Mouse (Mus musculus) right cerebral cortex, postnatal 25 days (tissue): Measurements from ENCODE around the gene Cacng7.
A peak's percentile ranks its signal among the peaks of the same experiment; 100 is the strongest.
"Not testable (repeated sequence)": the region's sequence is repeated elsewhere in the genome, so short reads cannot be mapped to it uniquely, and the experiment has no call there.

ENCODE experiments used
- DNase-seq: peaks from one replicate; pipeline ENCODE4 v3.0.0; 2022

The Cacng7 gene

DNA sequence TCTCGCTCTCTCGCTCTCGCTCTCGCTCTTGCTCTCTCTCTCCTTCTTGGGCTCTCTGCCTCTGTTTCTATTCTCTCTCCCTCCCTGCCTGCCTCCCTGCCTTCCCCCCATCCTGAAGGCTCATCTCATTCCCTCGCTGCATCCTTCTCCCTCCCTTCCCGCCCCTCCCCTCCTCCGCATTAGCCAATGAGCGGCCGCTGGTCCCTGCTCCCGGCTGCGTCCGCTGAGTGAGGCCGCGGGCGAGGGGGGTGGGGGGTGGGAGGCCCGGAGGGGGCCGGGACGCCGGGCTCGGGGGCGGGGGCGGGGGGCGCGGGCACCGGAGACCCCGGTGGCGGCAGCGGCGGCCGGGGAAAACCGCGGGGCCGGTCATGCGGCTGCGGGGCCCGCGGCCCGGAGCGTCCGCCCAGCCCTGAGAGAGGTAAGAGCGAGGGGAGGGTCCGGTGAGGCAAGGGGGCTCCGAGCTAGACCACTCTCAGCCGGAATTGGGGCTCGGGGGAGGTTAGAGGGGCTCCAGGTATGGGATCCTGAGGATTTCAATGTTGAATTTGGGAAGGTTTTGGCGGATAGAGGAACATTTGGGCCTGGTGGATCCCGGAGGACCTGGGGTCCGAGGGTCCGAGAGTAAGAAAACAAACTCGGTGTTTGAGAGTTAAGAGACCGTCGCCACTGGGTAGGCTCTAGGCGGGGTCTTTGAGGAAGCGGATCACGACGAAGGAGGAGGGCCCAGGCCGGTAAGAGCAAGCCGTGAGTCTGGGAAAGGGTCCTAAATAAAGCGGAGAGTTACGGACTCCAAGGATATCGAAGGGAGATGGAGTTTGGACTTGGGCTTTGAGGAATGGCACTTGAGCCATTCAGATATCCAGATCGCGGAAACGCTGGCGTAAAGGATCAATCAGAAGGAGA is at the start of gene Cacng7:
Gene Cacng7, plus strand, starts transcription at position 337 of the 903 bp plus-strand sequence.
- peak; percentile 69 for DNase-seq

DNA sequence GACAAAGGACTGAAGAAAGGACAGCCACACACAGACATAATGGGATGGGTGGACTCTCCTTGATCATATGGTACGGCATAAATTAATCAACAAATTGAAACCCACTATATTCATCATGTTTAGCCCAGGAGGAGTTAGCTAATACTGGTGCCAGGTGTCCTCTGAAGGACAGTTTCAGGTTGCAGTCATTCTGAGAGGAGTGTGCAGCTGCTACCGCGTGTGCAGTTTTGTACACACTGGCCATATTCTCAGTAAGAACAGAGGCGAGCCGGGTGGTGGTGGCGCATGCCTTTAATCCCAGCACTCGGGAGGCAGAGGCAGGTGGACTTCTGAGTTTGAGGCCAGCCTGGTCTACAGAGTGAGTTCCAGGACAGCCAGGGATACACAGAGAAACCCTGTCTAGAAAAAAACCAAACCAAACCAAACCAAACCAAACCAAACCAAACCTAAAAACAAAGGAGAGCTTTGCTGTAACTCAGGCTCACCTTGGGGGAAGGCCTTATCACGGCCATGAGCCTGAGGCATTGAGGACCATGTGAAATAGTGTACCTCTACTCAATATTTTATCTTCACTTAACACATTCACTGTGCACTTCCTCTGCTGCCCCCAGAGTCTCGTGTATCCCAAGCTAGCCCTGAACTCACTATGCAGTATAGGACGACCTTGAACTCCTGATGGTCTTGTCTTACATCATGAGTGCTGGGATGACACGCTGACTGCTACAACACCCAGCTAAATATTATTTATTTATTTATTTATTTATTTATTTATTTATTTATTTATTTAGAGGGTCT is 49.5 kb upstream of the Cacng7 start:
- DNase-seq, result no peak

DNA sequence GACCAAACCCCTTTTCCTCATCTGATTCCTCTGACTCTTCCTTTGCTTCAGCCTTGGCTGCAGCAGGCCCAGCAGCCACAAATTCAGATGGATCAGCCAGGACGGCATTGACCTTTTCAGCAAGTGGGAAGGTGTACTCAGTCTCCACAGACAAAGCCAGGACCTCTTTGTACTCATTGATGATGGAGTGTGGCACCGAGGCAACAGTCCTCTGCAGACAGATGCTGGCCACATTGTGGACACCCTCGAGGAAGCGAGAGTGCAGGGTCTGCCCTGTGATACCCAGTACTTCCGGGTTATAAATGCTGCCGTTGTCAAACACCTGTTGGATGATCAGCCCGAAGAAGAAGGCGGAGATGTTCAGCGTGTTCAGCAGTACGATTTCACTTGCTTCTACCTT is 48.2 kb upstream of the Cacng7 start:
- DNase-seq, result no peak

DNA sequence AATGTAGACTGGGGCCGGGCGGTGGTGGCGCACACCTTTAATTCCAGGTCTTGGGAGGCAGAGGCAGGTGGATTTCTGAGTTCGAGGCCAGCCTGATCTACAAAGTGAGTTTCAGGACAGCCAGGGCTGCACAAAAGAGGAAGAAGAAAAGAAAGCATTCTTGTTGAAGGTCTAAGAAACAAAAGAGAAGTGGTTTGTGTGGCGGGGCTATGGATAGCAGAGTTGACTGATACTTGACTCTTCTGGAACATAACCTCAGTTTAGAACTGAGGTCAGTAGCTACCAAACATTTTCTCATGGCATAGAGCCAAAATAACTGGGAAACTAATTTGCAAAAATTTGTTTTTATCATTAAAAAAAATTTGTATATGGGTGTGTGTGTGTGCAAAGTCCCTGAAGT is 46.7 kb upstream of the Cacng7 start:
- no peak for DNase-seq

DNA sequence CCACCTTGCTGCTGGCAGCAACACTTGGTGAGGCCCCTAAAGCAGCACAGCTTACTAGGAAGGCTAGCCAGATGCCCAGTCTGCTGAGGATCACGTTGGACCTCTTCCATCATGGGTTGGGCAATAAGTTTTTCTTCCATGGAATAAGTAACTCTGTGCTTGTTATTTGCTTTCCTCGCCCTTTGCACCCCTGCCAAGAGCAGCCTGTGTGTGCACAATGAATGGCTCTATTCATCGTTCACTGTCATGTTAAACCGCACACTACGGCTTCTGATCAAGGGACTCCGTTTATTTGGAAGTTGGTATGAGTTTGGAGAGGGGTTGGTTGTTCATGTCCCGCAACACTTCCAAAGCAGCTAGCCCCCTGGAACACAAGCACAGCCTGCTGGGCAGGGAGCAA is 45.6 kb upstream of the Cacng7 start:
- DNase-seq, result no peak

DNA sequence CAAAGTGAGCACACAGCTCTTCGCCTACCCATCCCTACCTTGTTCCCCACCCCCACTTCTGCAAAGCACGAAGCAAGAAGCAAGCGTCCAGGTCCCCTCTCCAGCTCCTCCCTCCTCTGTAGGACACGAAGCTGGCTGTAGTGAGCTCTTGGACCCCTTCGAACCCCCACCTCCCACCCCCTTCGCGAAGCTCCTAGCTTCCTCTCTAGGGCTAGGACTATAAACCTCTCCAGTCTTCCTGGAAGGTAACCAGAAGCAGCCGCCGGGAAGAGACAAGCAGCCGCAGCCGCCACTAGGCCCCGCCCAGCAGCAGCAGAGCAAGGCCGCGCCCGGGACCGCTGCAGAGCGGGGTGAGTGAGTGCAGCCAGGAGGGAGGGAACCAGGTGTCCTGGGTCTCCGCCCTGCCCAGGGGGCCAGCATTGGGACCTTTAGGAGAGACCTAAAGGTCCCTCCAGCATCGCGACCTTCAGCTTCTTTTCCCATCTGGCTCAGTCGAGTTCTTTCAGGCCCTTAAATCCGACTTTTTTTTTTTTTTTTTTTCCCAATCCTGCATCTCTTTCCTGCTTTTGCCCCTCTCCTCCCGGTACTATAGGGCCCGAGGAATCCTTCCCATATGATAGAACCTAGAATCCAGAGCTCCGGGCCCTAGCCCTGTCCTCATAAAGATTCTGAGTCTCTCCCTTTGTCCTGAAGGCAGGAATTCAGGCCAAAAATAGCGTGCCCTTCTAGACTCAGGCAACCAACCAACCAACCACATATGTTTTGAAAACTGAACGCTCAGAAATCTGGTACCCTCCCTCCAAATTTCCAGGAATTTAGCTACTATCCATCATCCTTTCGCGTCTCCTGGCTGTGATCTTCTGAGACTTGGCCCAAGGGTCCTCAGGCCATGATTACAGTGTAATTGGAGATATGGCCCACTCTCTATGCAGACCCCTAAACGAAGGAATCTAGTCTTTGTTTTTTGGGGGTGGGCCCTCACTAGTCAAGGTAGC is 43.5 kb upstream of the Cacng7 start, which contains the start of the genes Myadm and Prkcg:
Gene Myadm, plus strand, starts transcription at position 105 of the 995 bp plus-strand sequence.
Gene Prkcg, plus strand, starts transcription at position 204 of the 995 bp plus-strand sequence.
- DNase-seq, result peak; percentile 77

DNA sequence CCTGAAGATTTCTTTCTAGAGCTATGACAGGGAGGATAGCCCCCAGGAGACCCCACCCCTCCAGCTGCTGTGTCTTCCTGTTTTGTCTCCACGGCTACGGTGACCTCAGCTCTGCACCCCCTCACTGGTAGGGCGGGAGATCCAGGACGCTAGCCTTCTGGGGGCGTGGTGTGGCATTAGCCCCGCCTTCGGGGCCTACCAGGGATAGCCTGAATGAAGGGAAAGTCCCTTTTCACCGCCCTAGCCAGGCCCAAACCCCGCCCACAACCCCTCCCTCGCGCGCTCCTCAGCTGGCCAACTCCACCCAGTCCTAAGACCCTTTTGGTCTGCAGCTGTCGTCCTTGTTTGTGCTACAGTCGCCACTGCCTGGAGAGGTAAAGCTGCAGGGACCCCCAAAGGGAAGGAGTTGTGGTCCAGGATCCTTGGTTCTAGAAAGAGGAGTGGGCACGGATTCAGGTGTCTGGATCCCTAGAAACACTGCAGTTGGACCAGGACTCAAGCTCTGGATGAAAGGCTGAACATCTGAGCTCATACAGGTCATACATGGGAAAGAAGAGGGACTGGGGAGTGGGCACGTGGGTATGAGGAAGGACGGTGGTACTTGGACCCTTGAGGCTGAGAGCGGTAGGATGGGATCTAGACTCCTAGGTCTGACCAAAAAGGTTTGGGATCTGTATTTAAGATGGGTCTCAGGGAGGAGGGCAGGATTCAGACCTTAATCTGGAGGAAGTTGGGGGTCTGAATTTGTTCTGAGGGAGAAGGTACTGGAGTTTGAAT is 42.3 kb upstream of the Cacng7 start:
- peak; percentile 84 for DNase-seq

DNA sequence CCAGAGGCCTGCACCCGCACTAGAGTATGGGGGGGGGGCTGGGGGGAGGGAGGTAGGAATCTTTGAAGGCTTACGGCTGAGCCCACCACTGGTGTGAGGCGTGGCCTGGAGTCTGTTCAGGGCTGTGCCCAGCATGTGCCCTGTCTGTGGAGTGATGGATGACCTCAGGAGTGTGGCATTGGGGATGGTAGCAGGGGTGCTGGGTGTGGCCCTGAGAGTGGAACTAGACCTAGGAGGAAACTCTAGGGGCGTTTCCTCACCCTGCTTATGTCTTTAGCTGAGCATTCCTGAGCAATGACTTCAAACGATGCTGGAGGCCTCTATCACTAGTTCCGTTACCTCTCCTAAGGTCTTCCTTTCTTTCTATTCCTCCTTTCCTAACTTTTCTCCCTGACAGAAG is 41.6 kb upstream of the Cacng7 start:
- DNase-seq, result no peak

DNA sequence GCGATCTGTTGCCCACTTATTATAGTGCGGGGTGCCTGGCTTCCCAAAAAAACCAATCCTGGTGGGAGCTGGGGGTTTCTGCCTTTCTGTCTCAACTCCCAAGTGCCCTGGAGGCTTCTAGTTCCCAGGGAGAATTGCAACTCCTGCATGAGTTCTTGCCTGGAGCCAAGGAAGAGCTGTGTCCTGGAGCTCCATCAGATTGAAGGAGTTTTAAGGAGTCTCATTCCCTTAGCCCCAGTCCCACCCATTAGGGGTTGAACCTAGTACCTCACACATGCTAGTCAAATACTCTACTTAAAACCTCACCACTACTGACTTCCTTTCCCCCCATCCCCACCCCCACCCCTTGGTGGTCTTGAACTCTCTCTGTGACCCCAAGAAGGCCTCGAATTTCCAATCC is 41.0 kb upstream of the Cacng7 start:
- DNase-seq, result no peak

DNA sequence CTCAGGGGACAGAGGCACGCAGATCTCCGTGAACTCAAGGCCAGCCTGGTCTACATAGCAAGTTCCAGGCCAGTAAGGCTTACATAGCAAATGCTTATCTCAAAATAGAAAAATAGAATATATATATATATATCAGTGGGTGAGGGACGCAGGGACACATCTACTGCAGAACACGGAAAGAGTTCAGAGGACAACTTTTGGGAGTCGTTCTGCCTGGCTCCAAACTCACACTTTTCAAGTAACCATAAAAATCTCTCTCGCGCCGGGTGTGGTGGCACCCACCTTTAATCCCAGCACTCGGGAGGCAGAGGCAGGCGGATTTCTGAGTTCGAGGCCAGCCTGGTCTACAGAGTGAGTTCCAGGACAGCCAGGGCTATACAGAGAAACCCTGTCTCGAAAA is 40.5 kb upstream of the Cacng7 start:
- DNase-seq, result not testable (repeated sequence)

DNA sequence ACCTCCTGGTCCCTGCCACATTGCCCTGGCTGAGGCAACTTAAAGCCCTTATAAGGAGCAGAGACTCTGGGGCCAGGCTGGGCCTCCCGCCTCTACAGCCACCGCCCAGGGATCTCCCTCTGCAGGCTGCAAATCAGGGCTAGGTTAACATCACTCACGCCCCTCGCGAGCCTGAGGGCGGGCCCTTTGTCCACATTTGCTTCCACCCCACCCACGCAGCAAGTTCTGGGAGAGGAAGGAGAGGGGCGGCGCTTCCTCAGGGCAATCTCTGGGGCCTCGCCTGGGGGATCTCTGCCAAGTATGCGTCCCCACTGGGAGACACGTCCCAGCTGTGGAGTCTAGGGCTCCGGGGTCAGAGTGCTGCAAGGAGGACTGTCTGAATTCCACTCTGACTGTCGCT is 40.0 kb upstream of the Cacng7 start:
- no peak for DNase-seq

DNA sequence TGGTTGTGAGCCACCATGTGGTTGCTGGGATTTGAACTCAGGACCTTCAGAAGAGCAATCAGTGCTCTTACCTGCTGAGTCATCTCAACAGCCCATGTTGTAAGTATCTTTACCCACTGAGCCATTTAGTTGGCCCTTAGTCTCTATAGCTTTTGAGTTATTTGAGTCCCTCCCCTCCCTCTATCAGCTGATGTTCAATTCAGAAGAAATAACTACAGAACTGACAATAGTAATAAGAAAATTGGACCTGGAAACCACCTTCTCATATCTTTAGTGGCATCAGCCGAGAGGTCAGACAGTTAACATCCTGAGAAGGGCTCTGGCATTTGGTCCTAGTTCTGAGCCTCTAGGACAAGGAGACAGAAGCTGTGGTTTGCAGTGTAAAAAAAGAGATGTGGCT is 38.0 kb upstream of the Cacng7 start:
- DNase-seq, result no peak

DNA sequence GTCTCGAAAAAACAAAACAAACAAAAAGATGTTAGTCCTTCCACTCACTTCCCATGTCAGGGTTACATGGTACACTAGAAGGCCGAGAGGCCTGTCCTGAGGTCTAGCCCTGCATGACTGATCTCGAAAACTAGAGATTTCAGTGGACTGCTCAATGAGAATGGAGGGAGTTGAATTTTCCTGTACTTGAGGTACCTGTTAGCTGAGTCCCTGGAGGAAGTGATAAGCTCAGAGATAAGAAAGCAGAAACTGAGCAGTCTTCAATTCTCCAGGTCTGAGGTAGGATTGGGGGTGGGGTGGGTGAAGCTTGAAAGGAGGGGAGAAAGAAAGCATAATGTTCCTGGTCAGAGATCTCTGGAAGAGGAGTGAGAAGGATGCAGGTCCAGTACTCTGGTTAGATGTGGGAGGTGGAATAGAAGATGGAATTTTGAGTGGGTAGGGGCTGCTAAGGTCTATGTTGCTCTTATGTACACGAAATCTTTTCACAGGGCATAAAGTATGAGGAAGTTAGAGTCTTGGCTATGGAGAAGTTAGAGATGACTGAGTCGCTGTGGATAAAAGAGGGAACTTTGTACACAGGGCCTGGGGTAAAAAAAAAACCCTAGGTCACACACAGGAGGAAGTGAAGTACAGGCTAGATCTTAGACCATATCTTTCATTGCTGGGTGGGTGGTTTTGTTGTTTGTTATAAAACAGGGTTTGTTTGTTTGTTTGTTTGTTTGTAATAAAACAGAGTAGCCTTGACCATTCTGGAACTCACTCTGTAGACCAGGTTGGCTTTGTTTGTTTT is 37.2 kb upstream of the Cacng7 start:
- no peak for DNase-seq

DNA sequence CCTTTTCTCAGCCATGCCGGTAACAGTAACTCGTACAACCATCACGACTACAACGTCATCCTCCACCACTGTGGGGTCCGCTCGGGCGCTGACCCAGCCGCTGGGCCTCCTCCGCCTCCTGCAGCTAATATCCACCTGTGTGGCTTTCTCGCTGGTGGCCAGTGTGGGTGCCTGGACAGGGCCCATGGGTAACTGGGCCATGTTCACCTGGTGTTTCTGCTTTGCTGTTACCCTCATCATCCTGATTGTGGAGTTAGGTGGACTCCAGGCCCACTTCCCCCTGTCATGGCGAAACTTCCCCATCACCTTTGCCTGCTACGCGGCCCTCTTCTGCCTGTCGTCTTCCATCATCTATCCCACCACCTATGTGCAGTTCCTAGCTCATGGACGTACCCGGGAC is 36.0 kb upstream of the Cacng7 start:
- no peak for DNase-seq

DNA sequence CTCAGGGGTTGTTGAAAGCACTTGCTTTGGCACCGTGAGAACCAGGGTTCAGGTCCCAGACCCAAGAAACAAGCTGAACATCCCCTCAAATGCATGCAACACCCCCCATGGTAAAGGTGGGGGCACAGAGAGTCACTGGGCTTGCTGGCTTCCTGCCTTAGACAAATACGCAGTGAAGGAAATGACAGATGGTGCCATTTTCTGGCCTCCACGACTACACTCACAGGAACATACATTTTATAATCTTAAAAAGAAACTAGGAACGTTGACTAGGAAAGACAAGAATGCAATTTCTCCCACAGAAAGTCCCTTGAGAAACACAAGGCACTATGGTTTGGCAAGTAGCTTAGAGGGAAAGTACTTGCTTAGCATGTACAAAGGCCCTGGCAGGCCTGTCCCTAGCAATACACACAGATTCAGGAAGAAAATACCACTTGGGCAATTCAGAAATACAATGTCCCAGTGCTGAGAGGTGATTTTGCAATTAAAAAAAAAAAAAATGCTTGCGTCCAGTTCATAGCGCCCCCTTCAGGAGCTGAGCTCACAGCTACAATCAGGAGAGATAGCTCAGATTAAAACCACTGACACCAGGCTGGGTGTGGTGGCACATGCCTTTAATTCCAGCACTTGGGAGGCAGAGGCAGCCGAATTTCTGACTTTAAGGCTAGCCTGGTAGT is 32.7 kb upstream of the Cacng7 start:
- no peak for DNase-seq

DNA sequence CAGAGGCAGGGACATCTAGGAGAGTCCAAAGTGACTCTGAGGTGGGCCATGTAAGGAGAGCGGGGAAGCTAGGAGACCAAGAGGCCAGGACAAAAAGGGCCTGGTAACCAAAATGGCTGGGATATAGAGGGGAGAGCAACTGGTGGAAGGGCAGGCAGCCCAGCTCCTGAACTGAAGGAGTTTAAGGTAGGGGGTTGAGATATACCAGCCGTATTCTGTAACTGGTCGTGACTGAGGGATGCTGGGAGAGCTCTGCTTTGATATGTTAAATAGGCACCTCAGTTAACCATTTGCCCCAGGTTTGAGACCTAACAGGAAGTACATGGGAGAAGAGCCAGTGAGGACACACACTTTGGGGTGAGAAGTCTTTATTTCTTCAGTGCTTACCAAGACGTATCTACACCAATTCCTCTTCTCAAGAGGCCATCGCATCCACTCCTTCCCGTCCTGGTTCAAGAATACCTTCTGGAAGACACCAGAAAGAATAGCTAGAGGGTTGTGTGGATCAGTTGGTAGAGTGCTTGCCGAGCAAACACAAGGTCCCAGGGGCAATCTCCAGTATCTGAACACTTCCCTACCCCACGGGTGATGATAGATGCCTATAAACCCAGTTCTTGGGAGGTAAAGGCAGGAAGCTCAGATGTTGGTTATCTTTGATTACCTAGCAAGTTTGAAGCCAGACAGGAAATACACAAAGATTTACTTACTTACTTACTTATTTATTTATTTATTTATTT is 31.7 kb upstream of the Cacng7 start:
- DNase-seq, result no peak

DNA sequence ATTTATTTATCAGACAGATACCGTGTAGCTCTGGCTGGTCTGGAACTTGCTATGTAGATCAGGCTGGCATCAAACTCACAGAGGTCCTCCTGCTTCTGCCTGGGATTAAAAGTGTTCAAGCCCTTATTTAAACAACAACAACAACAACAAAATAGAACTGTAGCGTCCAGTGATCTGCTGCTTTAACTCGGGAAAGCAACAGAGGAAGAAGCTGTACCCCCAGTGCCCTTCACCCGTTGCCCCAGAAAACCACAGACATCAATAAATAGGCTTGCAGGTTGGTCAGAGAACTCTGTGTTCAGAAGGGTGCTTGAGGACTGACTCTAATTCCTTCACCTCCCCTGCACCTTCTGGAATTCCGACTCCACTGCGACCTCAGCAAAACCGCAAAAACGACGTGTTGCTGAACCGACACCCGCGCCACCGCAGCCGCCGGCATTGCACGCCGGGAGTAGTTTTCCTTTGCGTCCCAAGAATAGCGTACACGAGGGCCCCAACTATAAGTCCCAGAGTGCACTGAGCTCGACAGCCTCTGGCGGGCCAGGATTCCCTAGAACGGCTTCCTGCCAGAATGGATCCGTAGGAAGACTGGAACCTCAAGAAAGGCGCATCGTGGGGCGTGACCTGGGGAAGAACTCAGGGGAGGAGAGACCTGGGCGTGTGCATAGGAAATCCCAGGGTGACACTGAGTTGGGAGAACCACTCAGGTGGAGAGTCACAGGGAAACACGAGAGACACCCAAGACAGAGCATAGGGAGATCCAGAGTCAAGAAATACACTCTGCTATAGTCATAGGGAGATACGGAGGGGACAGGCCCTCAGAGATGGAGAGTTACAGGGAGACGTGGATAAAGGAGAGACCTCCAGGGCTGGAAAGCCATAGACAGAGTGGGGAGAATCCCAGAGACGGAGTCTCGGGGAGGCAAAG is 30.9 kb upstream of the Cacng7 start:
- no peak for DNase-seq

DNA sequence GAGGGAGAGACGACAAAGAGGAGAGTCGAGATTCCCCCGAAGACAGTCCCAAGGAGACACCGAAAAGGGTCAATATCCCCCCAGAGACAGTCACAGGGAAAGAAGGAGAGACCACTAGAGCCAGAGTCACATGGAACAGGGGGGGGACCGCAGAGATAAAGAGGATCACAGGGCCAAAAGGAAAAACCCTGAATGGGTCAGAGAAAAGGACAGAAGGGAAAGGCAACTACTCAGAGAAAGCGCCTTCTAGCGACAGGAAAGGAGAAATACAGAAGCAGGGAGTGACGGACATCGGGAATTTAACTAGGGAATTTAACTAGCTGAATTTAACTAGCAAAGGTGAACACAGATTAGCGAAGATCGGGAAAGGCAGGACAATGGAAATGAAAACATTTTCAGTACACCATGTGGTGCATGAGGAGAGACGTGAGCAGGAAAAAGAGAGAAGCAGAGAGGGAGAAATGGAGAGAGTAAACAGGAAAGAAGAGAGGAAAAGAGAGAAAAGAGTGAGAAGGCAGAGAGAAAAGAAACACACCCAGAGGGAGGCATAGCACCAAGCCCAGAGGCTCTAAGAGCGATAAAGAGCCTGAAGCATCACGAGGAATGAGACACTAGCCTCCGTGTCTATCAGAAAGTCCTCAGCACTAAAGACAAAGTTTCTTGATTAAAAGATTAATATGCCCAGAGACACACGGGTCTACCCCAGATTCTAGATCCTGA is 30.0 kb upstream of the Cacng7 start:
- DNase-seq, result no peak
